Mouse (Mus musculus): Measurements from ENCODE around the gene Chpf2.

The Chpf2 gene

GRCm38 (mm10) chr5:24591796-24592470, 5.4 kb downstream of the Chpf2 start:
- DNase-seq: no peak

GRCm38 (mm10) chr5:24592471-24593160, 6.1 kb downstream of the Chpf2 start:
- DNase-seq: no peak

- DNase-seq: no peak
Observed at GRCm38 (mm10) chr5:24593230-24593629, 6.7 kb downstream of the Chpf2 start.

GRCm38 (mm10) chr5:24593928-24594327, 7.4 kb downstream of the Chpf2 start:
- DNase-seq: no peak

- DNase-seq: no peak
Observed at GRCm38 (mm10) chr5:24594346-24594745, 7.8 kb downstream of the Chpf2 start.

- no peak for DNase-seq
Observed at GRCm38 (mm10) chr5:24595261-24595660, 8.7 kb downstream of the Chpf2 start.

GRCm38 (mm10) chr5:24595786-24596380, 9.3 kb downstream of the Chpf2 start:
- DNase-seq: no peak

- no peak for DNase-seq
Observed at GRCm38 (mm10) chr5:24596519-24597171, 10.1 kb downstream of the Chpf2 start.

- DNase-seq: peak; percentile 74
Observed at GRCm38 (mm10) chr5:24597221-24597728, 10.7 kb downstream of the Chpf2 start.

GRCm38 (mm10) chr5:24597901-24598569, 11.5 kb downstream of the Chpf2 start:
- DNase-seq: no peak

- DNase-seq: peak; percentile 77
Observed at GRCm38 (mm10) chr5:24598570-24599006, 12.0 kb downstream of the Chpf2 start.

- no peak for DNase-seq
Observed at GRCm38 (mm10) chr5:24599137-24599536, 12.6 kb downstream of the Chpf2 start.

- no peak for DNase-seq
Observed at GRCm38 (mm10) chr5:24600236-24600635, 13.7 kb downstream of the Chpf2 start.

- DNase-seq: no peak
Observed at GRCm38 (mm10) chr5:24601071-24601835, 14.7 kb downstream of the Chpf2 start.

GRCm38 (mm10) chr5:24601911-24602750, 15.6 kb downstream of the Chpf2 start:
- DNase-seq: no peak

- DNase-seq: no peak
Observed at GRCm38 (mm10) chr5:24602751-24603343, 16.3 kb downstream of the Chpf2 start.

GRCm38 (mm10) chr5:24603431-24604010, 17.0 kb downstream of the Chpf2 start:
- DNase-seq: no peak

GRCm38 (mm10) chr5:24604080-24604655, 17.6 kb downstream of the Chpf2 start:
- DNase-seq: no peak

- no peak for DNase-seq
Observed at GRCm38 (mm10) chr5:24604656-24605100, 18.1 kb downstream of the Chpf2 start.

Data from thymus, postnatal 25 days (tissue).